14 mouse cellular contexts compared by ENCODE assay signal in genomic region chr11:5272066-5272360, GRCm38 (mm10). TPM values are rescaled to one million over a fixed set of nuclear protein-coding genes. Genes with fewer than 3 reads are reported as not detected.
DNase-seq lines count a peak whose midpoint lies in the region; ATAC-seq and TF ChIP-seq lines count a peak whose summit lies in the region.
"Had no signal": no experiment of that assay in that cellular context is flagged by ENCODE, and none has a peak within 500 bp of the region (broad histone marks: within the 10 kb centered on the region; RNA-seq: fewer than 3 reads in every experiment).

No protein-coding gene starts in this region.

- H3K4me3 ChIP-seq in gastrocnemius, adult 2 months, result no peak overlapping the region
- H3K4me3 ChIP-seq in midbrain, embryonic 13.5 days (replicated peaks), result no peak overlapping the region
- H3K4me3 ChIP-seq in midbrain, embryonic 11.5 days (ENCODE audit: low read depth, low read length), result no peak overlapping the region
- H3K4me3 ChIP-seq in hindbrain, embryonic 15.5 days, result no peak overlapping the region
- no peak overlapping the region for H3K4me3 ChIP-seq in neural tube, embryonic 15.5 days (replicated peaks)

- no peak for DNase-seq in gastrocnemius, adult 2 months
- no peak for DNase-seq in gastrocnemius, adult 18-20 months (ENCODE audit: low spot score)
- DNase-seq in midbrain, embryonic 11.5 days (ENCODE audit: low spot score, missing footprints), result no peak
- DNase-seq in kidney, postnatal 36 days, result no peak
- no peak for DNase-seq in cerebellum, adult 8-10 months
- DNase-seq: B cell, adult 2 months; cerebellum, adult 11 months; cerebellum, postnatal 36 days; kidney, postnatal 14 days; lung, embryonic 14.5 days; right cerebral cortex, postnatal 25 days had no signal

- 67% methylated on average over 4 of the region's 4 CpGs for WGBS in midbrain, embryonic 13.5 days
- 80% methylated on average over 4 of the region's 4 CpGs for WGBS in midbrain, embryonic 11.5 days
- WGBS in hindbrain, embryonic 15.5 days, result 58% methylated on average over 4 of the region's 4 CpGs
- WGBS in neural tube, embryonic 15.5 days, result 48% methylated on average over 4 of the region's 4 CpGs

- TF ChIP-seq CTCF in gastrocnemius, adult 2 months (IDR thresholded peaks at IDR 0.05), result no peak

- peaks cover 12% of the 10 kb centered on the region for H3K4me1 ChIP-seq in midbrain, embryonic 13.5 days (replicated peaks)
- H3K4me1 ChIP-seq in midbrain, embryonic 11.5 days (ENCODE audit: control insufficient read depth, insufficient read depth, low read length), result peaks cover 3% of the 10 kb centered on the region; the same call in 1 of the 2 replicates
- H3K4me1 ChIP-seq in hindbrain, embryonic 15.5 days (replicated peaks), result peaks cover 9% of the 10 kb centered on the region
- peaks cover 15% of the 10 kb centered on the region for H3K4me1 ChIP-seq in neural tube, embryonic 15.5 days

- H3K27ac ChIP-seq in gastrocnemius, adult 2 months, result peak overlapping the region; percentile 54; the same call in 1 of the 2 replicates
- H3K27ac ChIP-seq in midbrain, embryonic 13.5 days, result peak overlapping the region; percentile 67; the same call in 1 of the 2 replicates
- H3K27ac ChIP-seq in midbrain, embryonic 11.5 days (ENCODE audit: low read depth, low read length), result no peak overlapping the region
- H3K27ac ChIP-seq in hindbrain, embryonic 15.5 days (replicated peaks), result peak overlapping the region; percentile 30; the same call in 1 of the 2 replicates
- peak overlapping the region; percentile 63; the same call in 1 of the 2 replicates for H3K27ac ChIP-seq in neural tube, embryonic 15.5 days (replicated peaks)

- no peaks in the 10 kb centered on the region for H3K27me3 ChIP-seq in midbrain, embryonic 13.5 days
- no peaks in the 10 kb centered on the region for H3K27me3 ChIP-seq in midbrain, embryonic 11.5 days (ENCODE audit: control insufficient read depth, insufficient read depth, low read length)
- no peaks in the 10 kb centered on the region for H3K27me3 ChIP-seq in hindbrain, embryonic 15.5 days
- H3K27me3 ChIP-seq in neural tube, embryonic 15.5 days (replicated peaks), result no peaks in the 10 kb centered on the region

- H3K36me3 ChIP-seq in midbrain, embryonic 13.5 days, result no peaks in the 10 kb centered on the region
- no peaks in the 10 kb centered on the region for H3K36me3 ChIP-seq in midbrain, embryonic 11.5 days (ENCODE audit: control insufficient read depth, insufficient read depth, low read length)
- no peaks in the 10 kb centered on the region for H3K36me3 ChIP-seq in hindbrain, embryonic 15.5 days
- no peaks in the 10 kb centered on the region for H3K36me3 ChIP-seq in neural tube, embryonic 15.5 days

- no peak overlapping the region for H3K9ac ChIP-seq in midbrain, embryonic 13.5 days (replicated peaks)
- H3K9ac ChIP-seq in midbrain, embryonic 11.5 days (ENCODE audit: low read length), result no peak overlapping the region
- H3K9ac ChIP-seq in hindbrain, embryonic 15.5 days, result no peak overlapping the region
- no peak overlapping the region for H3K9ac ChIP-seq in neural tube, embryonic 15.5 days (replicated peaks)
- H3K9ac ChIP-seq: lung, embryonic 14.5 days had no signal

- ATAC-seq in midbrain, embryonic 13.5 days, result no peak
- ATAC-seq in midbrain, embryonic 11.5 days (ENCODE audit: low FRiP score), result no peak
- no peak for ATAC-seq in hindbrain, embryonic 15.5 days (ENCODE audit: low FRiP score, low read depth)
- no peak for ATAC-seq in neural tube, embryonic 15.5 days (ENCODE audit: low FRiP score)

- H3K9me3 ChIP-seq in midbrain, embryonic 13.5 days, result no peaks in the 10 kb centered on the region
- H3K9me3 ChIP-seq in midbrain, embryonic 11.5 days (ENCODE audit: control insufficient read depth, low read length), result no peaks in the 10 kb centered on the region
- H3K9me3 ChIP-seq in hindbrain, embryonic 15.5 days, result no peaks in the 10 kb centered on the region
- H3K9me3 ChIP-seq in neural tube, embryonic 15.5 days (replicated peaks), result no peaks in the 10 kb centered on the region

- no peak overlapping the region for H3K4me2 ChIP-seq in midbrain, embryonic 13.5 days (replicated peaks)
- no peak overlapping the region for H3K4me2 ChIP-seq in midbrain, embryonic 11.5 days
- no peak overlapping the region for H3K4me2 ChIP-seq in hindbrain, embryonic 15.5 days
- H3K4me2 ChIP-seq in neural tube, embryonic 15.5 days, result no peak overlapping the region
- H3K4me2 ChIP-seq: lung, embryonic 14.5 days had no signal

- intact Hi-C loops in gastrocnemius, adult 2 months (cut with DNase I), result loop anchor here (10.0 kb wide), 1 partner anchor 157 kb away; no protein-coding TSS in a partner anchor

RNA-seq across cellular contexts. Expression of gene Kremen1, which starts 10.7 kb away (rescaled TPM):
- total RNA-seq in gastrocnemius, adult 2 months (2021), result 10 to 100 TPM; 39.4 to 58.7 TPM
- 10 to 100 TPM; 43.0 to 53.7 TPM for total RNA-seq in gastrocnemius, adult 18-20 months (2021)
- polyA plus RNA-seq in midbrain, embryonic 13.5 days (2015; fragmentation: Nextera tagmentation; extraction: Ambion mirVana), result 5.2 and 7.5 TPM in 2 replicates
- 4.9 and 6.9 TPM in 2 replicates for polyA plus RNA-seq in midbrain, embryonic 11.5 days (2014; fragmentation: Nextera tagmentation; extraction: Ambion mirVana)
- 5.6 and 6.1 TPM in 2 replicates for polyA plus RNA-seq in hindbrain, embryonic 15.5 days (2015; fragmentation: Nextera tagmentation; extraction: Ambion mirVana)
- 5.7 and 10.2 TPM in 2 replicates for polyA plus RNA-seq in neural tube, embryonic 15.5 days (2015; fragmentation: Nextera tagmentation; extraction: Ambion mirVana)
